Mouse (Mus musculus): Measurements from ENCODE around the gene Itgb5.

DNA sequence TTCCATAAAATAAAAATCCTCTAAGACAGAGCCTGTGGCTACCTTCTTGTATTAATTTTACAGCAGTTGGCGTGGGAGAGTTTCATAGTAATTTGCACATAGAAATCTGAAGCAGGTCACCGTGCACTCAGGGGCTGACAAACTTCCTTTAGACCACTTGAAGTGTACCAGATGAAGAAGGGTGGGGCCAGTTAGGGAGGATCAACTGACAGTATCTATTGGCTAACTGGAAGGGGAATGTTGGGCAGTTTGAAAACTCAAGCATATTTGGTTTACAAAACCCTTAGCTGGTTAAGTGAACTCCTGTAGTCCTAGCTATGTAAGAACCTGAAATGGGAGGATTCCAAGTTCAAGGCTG is 137.8 kb downstream of the Itgb5 start:
- TF ChIP-seq CTCF (IDR thresholded peaks at IDR 0.05; ENCODE audit: low read depth) = no peak
- TF ChIP-seq EP300 (optimal IDR thresholded peaks at IDR 0.05) = no peak
